10 mouse cellular contexts compared by ENCODE assay signal in the genomic region with DNA sequence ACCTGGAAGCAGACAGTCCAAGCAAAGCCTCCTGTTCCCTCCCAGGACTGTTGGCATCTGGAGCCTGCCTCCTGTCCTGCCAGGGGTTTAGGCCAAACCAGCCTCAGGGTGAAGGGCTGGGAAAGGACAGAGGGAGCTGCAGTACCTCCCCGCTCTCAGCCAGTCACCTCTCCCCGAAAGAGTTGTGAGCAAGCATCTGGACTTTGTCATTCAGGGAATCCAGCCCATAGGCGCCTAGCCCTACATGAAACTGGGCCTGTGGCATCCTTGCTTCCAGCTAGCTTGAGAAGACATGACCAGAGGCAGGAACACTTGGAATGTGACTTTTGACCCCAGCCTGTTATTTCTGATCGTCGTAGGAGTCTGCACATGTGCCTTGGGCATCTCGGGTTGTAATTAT.
DNase-seq lines count a peak whose midpoint lies in the region; ATAC-seq and TF ChIP-seq lines count a peak whose summit lies in the region.
"Had no signal": no experiment of that assay in that cellular context is flagged by ENCODE, and none has a peak within 500 bp of the region (broad histone marks: within the 10 kb centered on the region; RNA-seq: fewer than 3 reads in every experiment).

No protein-coding gene starts in this region.

- ATAC-seq in forebrain, embryonic 13.5 days, result no peak
- ATAC-seq in forebrain, embryonic 16.5 days, result no peak

- H3K4me1 ChIP-seq in small intestine, adult 2 months (ENCODE audit: control insufficient read depth, insufficient read depth, insufficient read length, low read length), result peaks cover 9% of the 10 kb centered on the region; the same call in 1 of the 2 replicates
- H3K4me1 ChIP-seq in forebrain, embryonic 13.5 days, result no peaks in the 10 kb centered on the region
- no peaks in the 10 kb centered on the region for H3K4me1 ChIP-seq in forebrain, embryonic 16.5 days (replicated peaks; ENCODE audit: control insufficient read depth, insufficient read depth, low read length)

- no peaks in the 10 kb centered on the region for H3K36me3 ChIP-seq in small intestine, adult 2 months (ENCODE audit: control insufficient read depth, insufficient read depth, low read length)
- no peaks in the 10 kb centered on the region for H3K36me3 ChIP-seq in forebrain, embryonic 13.5 days (ENCODE audit: poor library complexity, severe bottlenecking)
- H3K36me3 ChIP-seq in forebrain, embryonic 16.5 days (ENCODE audit: control insufficient read depth, insufficient read depth), result no peaks in the 10 kb centered on the region

- TF ChIP-seq POLR2A in small intestine, adult 2 months (IDR thresholded peaks at IDR 0.05; ENCODE audit: low read depth, low read length), result no peak

- no peak overlapping the region for H3K9ac ChIP-seq in forebrain, embryonic 13.5 days
- H3K9ac ChIP-seq in forebrain, embryonic 16.5 days (replicated peaks; ENCODE audit: low read depth, low read length), result no peak overlapping the region

- no peak for TF ChIP-seq CTCF in small intestine, adult 2 months (IDR thresholded peaks at IDR 0.05; ENCODE audit: extremely low read depth, insufficient read length, insufficient replicate concordance, low read depth, low read length)

- intact Hi-C loops in heart, postnatal 10 days (cut with DNase I), result no loop called here
- intact Hi-C loops in heart, postnatal 25 days (cut with DNase I), result no loop called here

- no peak overlapping the region for H3K4me3 ChIP-seq in small intestine, adult 2 months (ENCODE audit: low read depth, low read length)
- no peak overlapping the region for H3K4me3 ChIP-seq in forebrain, embryonic 13.5 days
- H3K4me3 ChIP-seq in forebrain, embryonic 16.5 days (replicated peaks; ENCODE audit: low read length), result no peak overlapping the region

- H3K4me2 ChIP-seq in forebrain, embryonic 13.5 days, result no peak overlapping the region
- H3K4me2 ChIP-seq in forebrain, embryonic 16.5 days (ENCODE audit: low read length), result no peak overlapping the region

- 32% methylated on average over 6 of the region's 6 CpGs for WGBS in small intestine, adult 2 months
- 88% methylated on average over 6 of the region's 6 CpGs for WGBS in forebrain, embryonic 13.5 days
- 89% methylated on average over 6 of the region's 6 CpGs for WGBS in forebrain, embryonic 16.5 days

- DNase-seq in heart, postnatal 10 days, result peak; percentile 3 to 6
- DNase-seq in heart, postnatal 25 days (ENCODE audit: low spot score), result no peak
- peak; percentile 60 for DNase-seq in embryo, embryonic 11 days
- DNase-seq in kidney, adult 9 months, result peak; percentile 83
- DNase-seq in left cerebral cortex, adult 11 months (ENCODE audit: low spot score), result no peak
- DNase-seq: cerebellum, adult 11 months; lung, adult 2 months had no signal

- H3K27me3 ChIP-seq in small intestine, adult 2 months (ENCODE audit: control insufficient read depth, insufficient read depth, low read length), result no peaks in the 10 kb centered on the region
- H3K27me3 ChIP-seq in forebrain, embryonic 13.5 days, result no peaks in the 10 kb centered on the region
- H3K27me3 ChIP-seq in forebrain, embryonic 16.5 days (replicated peaks; ENCODE audit: control insufficient read depth, insufficient read depth, low read length), result no peaks in the 10 kb centered on the region

- H3K27ac ChIP-seq in small intestine, adult 2 months (ENCODE audit: insufficient read depth, low read depth, low read length), result peak overlapping the region; percentile 70
- no peak overlapping the region for H3K27ac ChIP-seq in forebrain, embryonic 13.5 days
- no peak overlapping the region for H3K27ac ChIP-seq in forebrain, embryonic 16.5 days (ENCODE audit: low read length)

- H3K9me3 ChIP-seq in forebrain, embryonic 13.5 days (replicated peaks), result no peaks in the 10 kb centered on the region
- no peaks in the 10 kb centered on the region for H3K9me3 ChIP-seq in forebrain, embryonic 16.5 days (ENCODE audit: control insufficient read depth, low read length)

Comparison
In these comparisons a context has a peak if more than half of its experiments do, and no peak if none do; other contexts are left out.
1. DNase-seq: peak in heart, postnatal 10 days (2 of 2), embryo, embryonic 11 days (single experiment) and kidney, adult 9 months (single experiment); none in heart, postnatal 25 days (single experiment) and left cerebral cortex, adult 11 months (single experiment).